8 mouse cellular contexts compared by ENCODE assay signal in the genomic region with DNA sequence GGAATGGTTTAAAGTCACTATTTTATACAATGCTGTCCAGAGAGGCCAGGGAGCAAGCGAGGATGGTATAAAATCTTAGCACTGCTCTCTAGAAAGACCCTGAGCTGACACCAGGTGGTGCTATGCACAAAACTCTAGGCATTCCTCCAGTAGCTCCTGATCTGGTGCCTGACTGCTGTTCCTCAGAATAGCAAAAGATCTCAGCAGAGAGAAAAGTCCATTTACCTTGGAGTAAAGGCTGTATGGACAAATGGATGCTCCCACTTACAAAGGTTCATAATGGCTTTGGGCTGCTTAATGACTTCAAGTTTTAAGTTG.
DNase-seq lines count a peak whose midpoint lies in the region; ATAC-seq and TF ChIP-seq lines count a peak whose summit lies in the region.

No protein-coding gene starts in this region.

- ATAC-seq in kidney, embryonic 16.5 days (ENCODE audit: low FRiP score, low TSS enrichment), result peak; percentile 82; the same call in 1 of the 2 replicates
- ATAC-seq in neural tube, embryonic 11.5 days (ENCODE audit: insufficient read depth, low FRiP score, low TSS enrichment), result peak; percentile 67; the same call in 1 of the 2 replicates

- H3K4me3 ChIP-seq in kidney, embryonic 16.5 days (ENCODE audit: low read length), result no peak overlapping the region
- no peak overlapping the region for H3K4me3 ChIP-seq in liver, adult 2 months (ENCODE audit: insufficient read depth, low read depth, low read length)
- no peak overlapping the region for H3K4me3 ChIP-seq in neural tube, embryonic 11.5 days (ENCODE audit: low read depth, low read length)

- no peak overlapping the region for H3K27ac ChIP-seq in kidney, embryonic 16.5 days (ENCODE audit: low read length)
- H3K27ac ChIP-seq in liver, adult 2 months (replicated peaks; ENCODE audit: insufficient read depth, low read depth, low read length), result no peak overlapping the region
- H3K27ac ChIP-seq in neural tube, embryonic 11.5 days (ENCODE audit: low read depth, low read length), result no peak overlapping the region

- H3K9me3 ChIP-seq in kidney, embryonic 16.5 days (ENCODE audit: low read length), result no peaks in the 10 kb centered on the region
- no peaks in the 10 kb centered on the region for H3K9me3 ChIP-seq in neural tube, embryonic 11.5 days (ENCODE audit: control insufficient read depth, low read length)

- peak; percentile 41 for DNase-seq in urinary bladder, postnatal 14 days (ENCODE audit: low spot score)
- no peak for DNase-seq in urinary bladder, postnatal 25 days (ENCODE audit: low spot score)
- peak; percentile 61 for DNase-seq in cerebellum, postnatal 14 days
- DNase-seq in frontal cortex, postnatal 14 days (ENCODE audit: low spot score in 2 of 2), result peak; percentile 19 to 39
- peak; percentile 22 for DNase-seq in liver, adult 2 months (ENCODE audit: extremely low read depth, low read depth, low spot score)
- peak; percentile 57 for DNase-seq in neural tube, embryonic 11.5 days (ENCODE audit: low spot score)
- DNase-seq in urinary bladder, adult 2 months (ENCODE audit: low spot score), result no peak

- H3K9ac ChIP-seq in kidney, embryonic 16.5 days (replicated peaks; ENCODE audit: low read length), result no peak overlapping the region
- no peak overlapping the region for H3K9ac ChIP-seq in liver, adult 2 months (ENCODE audit: low read depth, low read length)
- no peak overlapping the region for H3K9ac ChIP-seq in neural tube, embryonic 11.5 days (ENCODE audit: low read length)

- no peak overlapping the region for H3K4me2 ChIP-seq in kidney, embryonic 16.5 days (replicated peaks; ENCODE audit: low read depth, low read length)
- H3K4me2 ChIP-seq in neural tube, embryonic 11.5 days (ENCODE audit: low read depth), result no peak overlapping the region

- WGBS in kidney, embryonic 16.5 days, result 68% methylated on average over 1 of the region's 1 CpGs
- 61% methylated on average over 1 of the region's 1 CpGs for WGBS in liver, adult 2 months
- WGBS in neural tube, embryonic 11.5 days, result 72% methylated on average over 1 of the region's 1 CpGs

- H3K27me3 ChIP-seq in kidney, embryonic 16.5 days (ENCODE audit: insufficient read depth, low read length), result no peaks in the 10 kb centered on the region
- H3K27me3 ChIP-seq in liver, adult 2 months (ENCODE audit: control insufficient read depth, insufficient read depth, low read length), result no peaks in the 10 kb centered on the region
- H3K27me3 ChIP-seq in neural tube, embryonic 11.5 days (ENCODE audit: control insufficient read depth, insufficient read depth, low read length), result no peaks in the 10 kb centered on the region

- peak; percentile 29; the same call in 1 of the 2 replicates for TF ChIP-seq CTCF in liver, adult 2 months (IDR thresholded peaks at IDR 0.05; ENCODE audit: low read depth, low read length)

- H3K36me3 ChIP-seq in kidney, embryonic 16.5 days (ENCODE audit: insufficient read depth, low read length), result no peaks in the 10 kb centered on the region
- H3K36me3 ChIP-seq in liver, adult 2 months (ENCODE audit: control insufficient read depth, insufficient read depth, low read length), result no peaks in the 10 kb centered on the region
- H3K36me3 ChIP-seq in neural tube, embryonic 11.5 days (ENCODE audit: control insufficient read depth, insufficient read depth, low read length), result no peaks in the 10 kb centered on the region

- H3K4me1 ChIP-seq in kidney, embryonic 16.5 days (ENCODE audit: insufficient read depth, low read length), result no peaks in the 10 kb centered on the region
- H3K4me1 ChIP-seq in liver, adult 2 months (ENCODE audit: control insufficient read depth, insufficient read depth, low read length), result no peaks in the 10 kb centered on the region
- H3K4me1 ChIP-seq in neural tube, embryonic 11.5 days (ENCODE audit: control insufficient read depth, insufficient read depth, low read length), result no peaks in the 10 kb centered on the region

- no peak for TF ChIP-seq POLR2A in liver, adult 2 months (IDR thresholded peaks at IDR 0.05; ENCODE audit: extremely low read depth, insufficient read depth, low read length)

- H3K79me2 ChIP-seq in liver, adult 2 months (ENCODE audit: control insufficient read depth, insufficient read depth, low read length), result no peaks in the 10 kb centered on the region

Comparison
In these comparisons a context has a peak if more than half of its experiments do, and no peak if none do; other contexts are left out.
1. DNase-seq: peak in urinary bladder, postnatal 14 days (single experiment), cerebellum, postnatal 14 days (2 of 2), frontal cortex, postnatal 14 days (2 of 2), liver, adult 2 months (single experiment) and neural tube, embryonic 11.5 days (single experiment); none in urinary bladder, postnatal 25 days (single experiment) and urinary bladder, adult 2 months (single experiment).